Mouse (Mus musculus): ENCODE measurements around the gene Mrpl23. TPM values are rescaled to one million over a fixed set of nuclear protein-coding genes. Genes with fewer than 3 reads are reported as not detected.

The Mrpl23 gene
- polyA plus RNA-seq, 1 experiment: 10.5 TPM

DNA sequence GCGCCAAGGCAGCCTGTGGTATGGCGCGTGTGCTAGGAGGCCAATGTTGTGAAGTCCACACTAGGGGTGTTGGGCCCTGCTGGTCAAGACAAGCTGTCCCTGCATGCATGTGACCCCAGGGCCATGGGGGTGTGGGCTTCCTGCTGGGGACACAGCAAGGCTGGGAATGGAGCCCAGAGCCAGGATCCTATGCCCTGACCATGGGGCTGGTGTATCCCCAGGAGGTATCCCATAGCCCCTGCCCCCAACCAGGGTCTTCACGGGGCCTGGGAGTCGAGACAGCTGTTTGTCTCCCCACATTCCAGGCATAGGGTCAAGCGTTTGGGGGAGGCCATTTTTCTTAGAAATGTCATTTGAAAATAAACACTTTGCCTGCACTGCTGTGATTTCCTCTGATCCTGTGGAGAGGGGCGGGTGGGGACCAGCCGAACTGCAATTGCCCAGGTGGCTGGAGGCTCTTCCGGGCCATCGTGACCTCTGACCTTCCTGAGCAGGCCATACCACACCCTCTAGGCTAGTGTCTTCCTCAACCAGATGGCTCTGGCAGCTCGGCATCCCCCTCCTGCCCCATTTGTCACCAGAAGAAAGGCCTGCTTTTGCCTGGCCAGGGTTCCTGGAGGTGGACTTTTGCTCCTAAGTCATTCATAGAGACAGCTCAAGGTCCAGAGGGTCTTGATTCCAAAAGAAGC lies 32.6 kb downstream of the Mrpl23 start:
- TF ChIP-seq CTCF (IDR thresholded peaks at IDR 0.05; ENCODE audit: extremely low read depth, insufficient read length, insufficient replicate concordance, low read depth, low read length) (no peak), POLR2A (IDR thresholded peaks at IDR 0.05; ENCODE audit: low read depth, low read length) (no peak)
- Histone ChIP-seq H3K4me3 (ENCODE audit: low read depth, low read length) (no peak overlapping the region), H3K36me3 (ENCODE audit: control insufficient read depth, insufficient read depth, low read length) (no peaks in the 10 kb centered on the region), H3K27ac (ENCODE audit: insufficient read depth, low read depth, low read length) (no peak overlapping the region), H3K27me3 (ENCODE audit: control insufficient read depth, insufficient read depth, low read length) (no peaks in the 10 kb centered on the region), H3K4me1 (ENCODE audit: control insufficient read depth, insufficient read depth, insufficient read length, low read length) (no peaks in the 10 kb centered on the region)
- WGBS: 62% methylated on average over 11 of the region's 11 CpGs

DNA sequence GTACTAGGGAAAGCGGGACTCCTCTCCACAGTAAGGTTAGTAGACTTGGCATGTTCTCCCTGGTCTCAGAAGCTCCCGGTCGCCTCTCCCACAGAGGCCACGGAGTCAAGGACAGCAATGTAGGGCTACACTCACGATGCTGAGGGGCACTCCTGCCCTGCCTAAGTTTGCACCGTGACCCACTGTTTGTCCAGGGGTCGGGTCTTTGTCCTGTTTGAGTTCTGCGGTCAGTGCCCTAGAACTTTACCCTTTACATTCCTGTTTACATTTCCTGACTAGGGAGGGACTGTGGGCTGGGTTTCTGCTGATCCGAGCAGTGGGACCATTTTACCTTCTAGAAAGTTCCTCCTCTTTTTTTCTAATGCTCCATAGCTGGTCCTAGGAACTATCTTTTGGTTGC lies 34.0 kb downstream of the Mrpl23 start:
- H3K36me3 ChIP-seq (ENCODE audit: control insufficient read depth, insufficient read depth, low read length): no peaks in the 10 kb centered on the region
- H3K4me1 ChIP-seq (ENCODE audit: control insufficient read depth, insufficient read depth, insufficient read length, low read length): no peaks in the 10 kb centered on the region
- H3K4me3 ChIP-seq (ENCODE audit: low read depth, low read length): no peak overlapping the region
- no peak for TF ChIP-seq CTCF (IDR thresholded peaks at IDR 0.05; ENCODE audit: extremely low read depth, insufficient read length, insufficient replicate concordance, low read depth, low read length)
- no peaks in the 10 kb centered on the region for H3K27me3 ChIP-seq (ENCODE audit: control insufficient read depth, insufficient read depth, low read length)
- H3K27ac ChIP-seq (ENCODE audit: insufficient read depth, low read depth, low read length): no peak overlapping the region
- WGBS: 72% methylated on average over 9 of the region's 9 CpGs

DNA sequence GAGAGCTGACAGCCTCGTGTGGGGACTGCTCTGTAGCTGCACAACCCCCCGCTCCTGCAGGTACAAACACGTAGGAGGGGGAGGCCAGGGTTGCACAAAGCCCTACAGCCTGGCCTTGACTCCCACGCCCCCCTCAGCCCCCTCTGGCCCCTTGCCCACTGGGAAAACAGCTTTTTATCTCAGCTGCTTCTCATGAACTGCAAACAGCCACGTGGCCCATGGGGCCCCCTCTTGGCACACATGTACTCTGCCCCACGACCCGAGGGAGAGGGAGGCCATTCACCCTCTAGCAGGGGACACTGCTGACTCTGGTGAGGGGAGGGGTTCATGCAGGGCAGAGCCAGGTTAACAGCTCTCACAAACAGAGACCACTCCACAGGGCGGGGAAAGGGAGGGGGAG lies 36.5 kb downstream of the Mrpl23 start:
- H3K4me3 ChIP-seq (ENCODE audit: low read depth, low read length): no peak overlapping the region
- no peak for TF ChIP-seq POLR2A (IDR thresholded peaks at IDR 0.05; ENCODE audit: low read depth, low read length)
- no peak for TF ChIP-seq CTCF (IDR thresholded peaks at IDR 0.05; ENCODE audit: extremely low read depth, insufficient read length, insufficient replicate concordance, low read depth, low read length)
- WGBS: 37% methylated on average over 8 of the region's 8 CpGs
- no peak overlapping the region for H3K27ac ChIP-seq (ENCODE audit: insufficient read depth, low read depth, low read length)
- no peaks in the 10 kb centered on the region for H3K4me1 ChIP-seq (ENCODE audit: control insufficient read depth, insufficient read depth, insufficient read length, low read length)
- H3K27me3 ChIP-seq (ENCODE audit: control insufficient read depth, insufficient read depth, low read length): no peaks in the 10 kb centered on the region
- no peaks in the 10 kb centered on the region for H3K36me3 ChIP-seq (ENCODE audit: control insufficient read depth, insufficient read depth, low read length)

DNA sequence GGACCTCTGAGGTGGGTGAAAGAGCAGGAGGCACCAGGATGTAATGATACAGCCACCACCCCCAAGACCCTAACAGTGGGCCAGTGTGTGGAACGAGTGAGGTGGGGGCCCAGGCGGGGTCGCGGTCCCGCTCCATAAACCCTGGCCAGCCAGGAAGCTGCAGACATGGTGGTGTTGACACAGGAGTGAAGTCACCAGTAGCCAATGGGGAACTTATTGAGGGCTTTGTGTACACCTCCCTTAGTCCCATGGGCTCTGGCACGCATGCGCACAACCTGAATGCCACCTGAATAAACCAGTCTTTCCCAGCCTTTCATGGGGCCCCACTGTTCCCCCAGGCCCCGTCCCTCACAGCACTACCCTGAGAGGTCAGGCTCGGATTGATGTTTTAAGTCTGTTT lies 38.1 kb downstream of the Mrpl23 start:
- Histone ChIP-seq H3K36me3 (ENCODE audit: control insufficient read depth, insufficient read depth, low read length) (no peaks in the 10 kb centered on the region), H3K27ac (ENCODE audit: insufficient read depth, low read depth, low read length) (no peak overlapping the region), H3K27me3 (ENCODE audit: control insufficient read depth, insufficient read depth, low read length) (no peaks in the 10 kb centered on the region), H3K4me3 (ENCODE audit: low read depth, low read length) (no peak overlapping the region), H3K4me1 (ENCODE audit: control insufficient read depth, insufficient read depth, insufficient read length, low read length) (no peaks in the 10 kb centered on the region)
- WGBS: 63% methylated on average over 9 of the region's 9 CpGs
- TF ChIP-seq CTCF (IDR thresholded peaks at IDR 0.05; ENCODE audit: extremely low read depth, insufficient read length, insufficient replicate concordance, low read depth, low read length) (no peak), POLR2A (IDR thresholded peaks at IDR 0.05; ENCODE audit: low read depth, low read length) (no peak)

DNA sequence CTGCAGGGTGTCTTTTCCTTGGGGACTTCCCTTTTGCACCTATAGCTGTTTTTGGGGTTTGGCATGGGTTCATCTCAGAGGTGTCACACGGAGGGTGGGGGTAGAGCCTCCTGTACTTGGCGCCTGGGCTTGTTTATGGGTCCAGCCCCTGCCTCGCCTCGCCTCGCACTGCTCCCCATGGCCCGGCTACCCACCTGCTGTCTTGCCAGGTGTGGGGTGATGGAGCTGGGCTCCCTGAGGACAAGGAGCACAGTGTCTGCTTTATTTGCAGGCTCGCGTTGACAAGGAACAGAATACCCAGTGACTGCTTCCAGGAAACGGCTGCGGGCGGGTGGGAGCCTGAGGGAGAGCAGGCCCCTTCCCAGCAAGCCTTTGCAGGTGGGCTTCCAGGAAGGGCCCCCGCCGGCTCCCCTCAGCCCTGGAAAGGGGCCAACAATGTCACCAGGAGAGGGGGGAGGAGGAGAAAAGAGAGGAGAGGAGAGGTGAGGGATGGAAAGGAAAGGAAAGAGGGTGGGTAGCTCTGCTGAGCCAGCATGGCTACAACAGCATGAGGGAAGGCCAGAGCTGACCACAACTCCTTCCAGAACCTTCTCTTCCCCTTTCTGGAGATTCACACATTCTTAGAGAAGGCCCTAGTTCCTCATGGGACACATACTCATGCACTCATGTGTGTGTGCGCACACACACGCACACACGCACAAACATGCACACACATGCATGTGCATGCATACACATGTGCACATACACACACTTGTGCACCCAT lies 39.2 kb downstream of the Mrpl23 start:
- no peaks in the 10 kb centered on the region for H3K27me3 ChIP-seq (ENCODE audit: control insufficient read depth, insufficient read depth, low read length)
- no peak for TF ChIP-seq CTCF (IDR thresholded peaks at IDR 0.05; ENCODE audit: extremely low read depth, insufficient read length, insufficient replicate concordance, low read depth, low read length)
- no peak for TF ChIP-seq POLR2A (IDR thresholded peaks at IDR 0.05; ENCODE audit: low read depth, low read length)
- no peak overlapping the region for H3K4me3 ChIP-seq (ENCODE audit: low read depth, low read length)
- WGBS: 41% methylated on average over 16 of the region's 16 CpGs
- H3K27ac ChIP-seq (ENCODE audit: insufficient read depth, low read depth, low read length): no peak overlapping the region
- H3K36me3 ChIP-seq (ENCODE audit: control insufficient read depth, insufficient read depth, low read length): no peaks in the 10 kb centered on the region
- H3K4me1 ChIP-seq (ENCODE audit: control insufficient read depth, insufficient read depth, insufficient read length, low read length): no peaks in the 10 kb centered on the region

DNA sequence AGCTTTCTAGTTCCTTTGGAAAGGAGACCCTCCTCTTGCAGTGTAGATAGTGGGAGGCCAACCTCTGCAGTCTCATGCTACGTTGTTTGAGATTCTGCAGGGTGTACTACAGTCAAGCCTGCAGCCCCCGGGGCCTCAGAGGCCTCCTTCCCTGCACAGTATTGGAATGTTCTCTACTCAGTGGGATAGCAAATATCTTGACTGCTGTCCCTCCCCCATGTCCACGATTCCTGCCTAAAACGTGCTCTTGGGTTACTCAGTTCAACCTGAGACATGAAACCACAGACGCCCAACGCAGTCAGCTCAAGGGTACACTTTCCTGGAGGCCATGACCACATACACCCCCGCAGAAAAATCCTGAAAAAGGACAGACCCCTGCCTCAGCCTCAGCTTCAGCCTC lies 39.9 kb downstream of the Mrpl23 start:
- Histone ChIP-seq H3K4me3 (ENCODE audit: low read depth, low read length) (no peak overlapping the region), H3K4me1 (ENCODE audit: control insufficient read depth, insufficient read depth, insufficient read length, low read length) (no peaks in the 10 kb centered on the region), H3K36me3 (ENCODE audit: control insufficient read depth, insufficient read depth, low read length) (no peaks in the 10 kb centered on the region), H3K27ac (ENCODE audit: insufficient read depth, low read depth, low read length) (no peak overlapping the region), H3K27me3 (ENCODE audit: control insufficient read depth, insufficient read depth, low read length) (no peaks in the 10 kb centered on the region)
- no peak for TF ChIP-seq CTCF (IDR thresholded peaks at IDR 0.05; ENCODE audit: extremely low read depth, insufficient read length, insufficient replicate concordance, low read depth, low read length)
- no peak for TF ChIP-seq POLR2A (IDR thresholded peaks at IDR 0.05; ENCODE audit: low read depth, low read length)
- WGBS: 67% methylated on average over 7 of the region's 7 CpGs

DNA sequence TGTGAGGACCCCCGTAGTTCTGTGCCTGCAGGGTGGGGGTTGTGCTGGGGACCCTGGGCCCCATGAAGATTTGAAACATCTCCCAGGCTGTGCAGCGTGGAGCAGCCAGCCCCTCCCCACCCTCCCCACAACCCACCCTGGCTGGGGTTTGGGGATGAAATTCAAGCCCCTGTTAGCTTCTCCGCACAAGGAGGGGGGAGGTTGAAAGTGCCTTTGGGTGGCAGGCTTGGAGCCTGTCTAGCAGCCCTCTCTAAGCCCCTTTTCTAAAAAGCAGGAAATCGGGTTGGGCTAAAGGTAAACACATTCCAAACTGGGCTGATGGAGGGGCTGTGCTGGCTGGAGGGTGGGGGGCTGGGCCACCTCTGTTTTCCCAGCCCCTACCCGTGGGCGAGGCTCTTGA lies 40.5 kb downstream of the Mrpl23 start:
- Histone ChIP-seq H3K36me3 (ENCODE audit: control insufficient read depth, insufficient read depth, low read length) (no peaks in the 10 kb centered on the region), H3K4me3 (ENCODE audit: low read depth, low read length) (no peak overlapping the region), H3K4me1 (ENCODE audit: control insufficient read depth, insufficient read depth, insufficient read length, low read length) (no peaks in the 10 kb centered on the region), H3K27me3 (ENCODE audit: control insufficient read depth, insufficient read depth, low read length) (no peaks in the 10 kb centered on the region; the same call in 1 of the 2 replicates), H3K27ac (ENCODE audit: insufficient read depth, low read depth, low read length) (no peak overlapping the region)
- TF ChIP-seq POLR2A (IDR thresholded peaks at IDR 0.05; ENCODE audit: low read depth, low read length): no peak
- no peak for TF ChIP-seq CTCF (IDR thresholded peaks at IDR 0.05; ENCODE audit: extremely low read depth, insufficient read length, insufficient replicate concordance, low read depth, low read length)
- WGBS: 69% methylated on average over 6 of the region's 6 CpGs

All from small intestine, adult 2 months (tissue).